ENCODE assay signal across 18 mouse cellular contexts in genomic region chr1:151618251-151618650, GRCm38 (mm10).
"Had no signal": no experiment of that assay in that cellular context is flagged by ENCODE, and none has a peak within 500 bp of the region (broad histone marks: within the 10 kb centered on the region; RNA-seq: fewer than 3 reads in every experiment).

No protein-coding gene starts in this region.

- H3K4me3 ChIP-seq: lung, embryonic 15.5 days; megakaryocyte, embryonic 14.5 days; midbrain, embryonic 13.5 days; midbrain, embryonic 15.5 days; neural tube, embryonic 12.5 days had no signal

- ATAC-seq: lung, postnatal 0 days; midbrain, embryonic 13.5 days; midbrain, embryonic 15.5 days had no signal

- H3K9me3 ChIP-seq: lung, embryonic 15.5 days; midbrain, embryonic 13.5 days; midbrain, embryonic 15.5 days; neural tube, embryonic 12.5 days had no signal

- H3K27ac ChIP-seq: lung, embryonic 15.5 days; macrophage; midbrain, embryonic 13.5 days; midbrain, embryonic 15.5 days; neural tube, embryonic 12.5 days had no signal

- DNase-seq: lung, adult 2 months; lung, postnatal 14 days; lung, postnatal 36 days; right cerebral cortex, adult 18-20 months; right cerebral cortex, postnatal 25 days; right cerebral cortex, postnatal 4 days; spleen, adult 18-20 months; thymus, adult 18-20 months; thymus, postnatal 14 days; thymus, postnatal 36 days had no signal

- H3K36me3 ChIP-seq: lung, embryonic 15.5 days; midbrain, embryonic 13.5 days; midbrain, embryonic 15.5 days; neural tube, embryonic 12.5 days had no signal

- H3K27me3 ChIP-seq: lung, embryonic 15.5 days; midbrain, embryonic 13.5 days; midbrain, embryonic 15.5 days; neural tube, embryonic 12.5 days had no signal

- H3K4me1 ChIP-seq: midbrain, embryonic 13.5 days; midbrain, embryonic 15.5 days; neural tube, embryonic 12.5 days had no signal

- H3K9ac ChIP-seq: lung, embryonic 15.5 days; midbrain, embryonic 13.5 days; midbrain, embryonic 15.5 days; neural tube, embryonic 12.5 days had no signal

- H3K4me2 ChIP-seq: lung, embryonic 15.5 days; midbrain, embryonic 11.5 days; midbrain, embryonic 13.5 days; midbrain, embryonic 15.5 days; neural tube, embryonic 12.5 days had no signal
